Mouse (Mus musculus): ENCODE data around the gene C77080. TPM values are rescaled to one million over a fixed set of nuclear protein-coding genes. Genes with fewer than 3 reads are reported as not detected.
"Not testable (repeated sequence)": the region's sequence is repeated elsewhere in the genome, so short reads cannot be mapped to it uniquely, and the experiment has no call there.

Gene C77080
- polyA plus RNA-seq, 1 experiment: 29.7 TPM

DNA sequence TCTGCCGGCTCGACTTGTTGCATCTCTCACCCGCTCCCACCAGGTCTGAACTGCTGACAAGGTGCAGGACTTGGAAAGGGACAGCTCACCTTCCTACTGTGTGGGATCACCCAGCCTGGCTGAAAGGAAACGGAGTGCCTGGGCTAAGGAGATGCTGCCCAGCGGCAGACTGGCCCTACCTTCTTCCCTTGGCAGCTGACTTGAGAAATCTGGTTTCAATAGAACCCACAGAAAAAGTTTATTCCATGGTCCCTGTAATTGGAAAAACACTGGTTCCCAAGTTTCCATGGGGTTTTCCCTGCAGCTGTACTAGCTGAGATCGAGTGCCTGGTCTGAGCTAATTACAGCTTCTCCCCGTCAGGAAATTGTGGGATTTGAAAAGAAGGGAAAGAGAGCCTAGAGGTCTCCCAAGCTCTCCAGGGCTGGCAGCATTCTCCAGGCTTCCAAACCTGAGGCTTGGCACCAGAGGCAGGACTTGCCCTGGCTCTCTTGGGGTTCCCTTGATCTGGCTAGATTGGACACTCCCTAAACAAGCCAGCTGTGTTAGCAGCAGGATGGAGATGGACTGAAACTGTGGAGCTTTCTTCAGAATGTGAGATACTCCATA is 42.5 kb downstream of the C77080 start:
- no peak for DNase-seq (ENCODE audit: low spot score)

DNA sequence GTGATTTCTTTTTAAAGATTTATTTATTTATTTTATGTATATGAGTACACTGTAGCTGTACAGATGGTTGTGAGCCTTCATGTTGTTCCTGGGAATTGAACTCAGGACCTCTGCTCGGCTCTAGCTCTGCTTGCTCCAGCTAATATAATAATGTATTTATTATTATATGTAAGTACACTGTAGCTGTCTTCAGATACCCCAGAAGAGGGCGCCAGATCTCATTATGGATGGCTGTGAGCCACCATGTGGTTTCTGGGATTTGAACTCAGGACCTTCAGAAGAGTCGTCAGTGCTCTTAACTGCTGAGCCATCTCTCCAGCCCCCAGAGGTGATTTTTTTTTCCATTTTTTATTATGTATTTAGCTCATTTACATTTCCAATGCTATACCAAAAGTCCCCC is 48.7 kb downstream of the C77080 start:
- not testable (repeated sequence) for DNase-seq (ENCODE audit: low spot score)

DNA sequence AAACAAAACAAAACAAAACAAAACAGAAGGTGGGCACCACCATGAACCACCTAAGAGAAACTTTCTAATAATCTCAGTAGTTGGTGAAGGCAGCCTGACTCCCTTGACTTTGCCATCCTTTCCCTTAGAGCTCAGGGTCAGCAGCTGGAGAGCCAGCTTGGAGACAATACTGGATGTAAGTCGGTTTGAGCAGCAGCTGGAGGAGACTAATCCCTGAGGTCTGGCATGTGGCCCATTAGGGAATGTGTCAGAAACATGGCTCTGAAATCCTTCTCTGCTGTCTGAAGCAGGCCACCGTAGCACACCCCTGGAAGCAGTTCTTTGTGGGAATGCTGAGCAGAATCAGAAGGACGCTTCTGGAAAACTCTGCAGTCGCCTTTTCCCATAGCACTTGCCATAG is 49.7 kb downstream of the C77080 start:
- no peak for DNase-seq (ENCODE audit: low spot score)

DNA sequence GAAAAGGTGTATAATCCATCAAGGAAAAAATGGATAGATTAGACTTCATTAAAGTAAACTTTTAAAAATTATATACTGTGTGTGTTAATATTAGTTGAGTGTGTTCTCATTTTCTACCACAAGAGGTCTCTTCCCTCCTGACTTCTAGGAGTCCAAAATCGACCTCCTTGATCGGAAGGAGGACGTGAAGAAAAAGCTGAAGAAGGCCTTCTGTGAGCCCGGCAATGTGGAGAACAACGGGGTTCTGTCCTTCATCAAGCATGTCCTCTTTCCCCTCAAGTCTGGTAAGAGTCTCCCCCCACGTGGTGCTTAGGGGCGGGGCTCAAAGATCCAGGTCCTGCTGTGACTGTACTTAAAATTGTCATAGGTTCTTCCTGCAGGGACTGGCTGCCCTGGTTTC is 51.7 kb downstream of the C77080 start:
- DNase-seq (ENCODE audit: low spot score): no peak

DNA sequence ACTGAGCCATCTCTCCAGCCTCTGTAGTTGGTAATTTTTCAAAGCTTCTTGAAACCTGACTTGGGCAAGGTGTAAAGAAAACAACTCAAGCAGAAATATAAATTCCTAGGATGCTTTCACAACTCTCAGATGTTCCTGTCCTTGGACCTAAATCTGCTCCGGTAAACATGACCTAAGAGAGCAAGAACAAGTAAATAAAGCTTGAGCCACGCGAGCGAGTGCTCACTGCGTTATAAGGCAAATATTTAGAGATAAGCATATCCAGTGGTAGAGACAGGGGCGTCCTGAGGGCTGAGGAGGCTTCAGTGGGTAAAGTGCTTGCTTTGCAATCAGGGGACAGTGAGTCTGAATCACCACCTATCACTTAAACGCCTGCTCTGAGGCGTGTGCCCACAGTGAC is 54.4 kb downstream of the C77080 start:
- DNase-seq (ENCODE audit: low spot score): no peak

DNA sequence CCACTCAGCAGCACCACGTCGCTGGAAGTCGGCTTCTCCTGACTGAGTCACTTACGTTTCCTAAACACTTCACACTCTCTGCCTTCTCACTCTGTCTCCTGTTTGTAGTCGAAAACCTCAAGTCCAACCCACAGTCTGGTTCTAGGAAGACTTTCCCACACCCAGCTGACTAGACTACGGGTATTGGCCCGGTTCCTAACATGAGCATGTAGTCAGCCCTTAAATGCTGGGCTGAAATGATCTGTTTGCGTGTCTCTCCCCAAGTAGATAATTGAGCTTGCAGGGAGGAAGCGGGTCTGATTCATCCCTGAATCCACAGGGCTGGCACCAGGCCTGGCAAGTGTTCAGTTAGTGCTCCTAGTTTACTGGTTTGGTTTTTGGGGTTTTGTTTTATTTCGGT is 56.5 kb downstream of the C77080 start:
- DNase-seq (ENCODE audit: low spot score): no peak

DNA sequence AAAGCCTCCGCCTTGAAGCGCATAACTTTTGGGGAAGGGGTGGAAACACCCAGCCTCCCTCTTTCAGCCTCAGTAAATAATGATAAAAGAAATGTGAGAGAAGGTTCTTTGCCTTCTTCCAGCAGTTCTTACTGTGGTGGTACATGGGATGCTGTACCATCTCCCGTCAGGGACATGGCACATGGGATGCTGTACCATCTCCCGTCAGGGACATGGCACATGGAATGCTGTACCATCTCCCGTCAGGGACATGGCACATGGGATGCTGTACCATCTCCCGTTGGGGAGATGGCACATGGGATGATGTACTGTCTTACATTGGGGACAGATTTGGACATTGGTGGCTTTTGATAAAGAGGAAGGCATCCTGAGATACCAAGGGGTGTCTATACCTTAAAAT is 63.7 kb downstream of the C77080 start:
- no peak for DNase-seq (ENCODE audit: low spot score)

DNA sequence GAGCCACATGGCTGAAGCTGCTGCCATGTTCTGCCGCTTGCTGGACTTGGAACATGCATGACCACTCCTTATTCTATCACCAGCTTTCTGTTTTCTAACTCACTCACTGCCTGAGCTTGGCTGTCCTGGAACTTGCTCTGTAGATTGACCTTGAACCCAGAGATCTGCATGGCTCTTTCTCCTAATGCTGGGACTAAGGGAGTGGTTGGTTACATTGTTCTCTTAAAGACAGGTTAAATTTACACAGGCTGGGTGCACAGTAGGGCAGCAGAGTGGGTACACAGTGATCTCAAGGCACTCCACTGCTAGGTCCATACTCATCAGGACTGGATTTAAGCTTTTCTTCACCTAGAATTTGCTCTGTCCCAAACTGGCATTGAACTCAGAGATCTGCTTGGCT is 66.9 kb downstream of the C77080 start:
- no peak for DNase-seq (ENCODE audit: low spot score)

DNA sequence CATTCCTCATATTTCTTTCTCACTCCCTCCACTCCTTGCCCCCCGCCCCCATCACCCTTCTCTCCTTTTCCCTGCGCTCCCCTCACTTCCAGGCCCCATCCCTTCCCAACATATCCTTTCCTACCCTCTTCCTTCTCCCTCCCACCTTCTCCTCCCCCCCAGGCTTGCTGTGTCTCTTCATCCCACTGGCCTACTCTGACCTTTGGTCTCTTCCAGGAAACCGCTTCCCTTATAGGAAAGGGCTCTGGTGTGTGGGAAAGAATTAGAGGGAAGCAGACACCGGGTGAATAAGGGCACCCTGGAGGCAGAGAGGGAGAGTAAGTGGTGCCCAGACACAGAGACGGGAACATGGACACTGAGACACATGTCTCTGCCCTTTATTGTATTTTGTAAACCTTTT is 69.5 kb downstream of the C77080 start:
- no peak for DNase-seq (ENCODE audit: low spot score)

DNA sequence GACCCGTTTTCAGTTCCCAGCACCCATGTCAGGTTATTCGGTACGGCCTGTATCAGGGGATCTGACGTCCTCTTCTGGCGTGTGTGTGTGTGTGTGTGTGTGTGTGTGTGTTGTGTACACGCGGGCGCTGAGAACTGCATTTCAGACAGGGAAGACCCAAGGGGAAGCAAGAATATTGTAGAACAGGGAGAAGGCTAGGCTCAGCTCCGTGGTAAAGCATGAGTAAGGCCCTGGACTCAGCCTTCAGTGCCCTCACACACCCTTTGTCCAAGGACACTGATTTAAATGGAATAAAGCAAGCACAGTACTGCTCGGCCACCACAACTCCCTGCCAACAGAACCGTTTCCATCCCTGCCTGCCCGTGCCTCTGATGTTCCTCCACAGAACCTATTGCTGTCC is 70.7 kb downstream of the C77080 start:
- no peak for DNase-seq (ENCODE audit: low spot score)

DNA sequence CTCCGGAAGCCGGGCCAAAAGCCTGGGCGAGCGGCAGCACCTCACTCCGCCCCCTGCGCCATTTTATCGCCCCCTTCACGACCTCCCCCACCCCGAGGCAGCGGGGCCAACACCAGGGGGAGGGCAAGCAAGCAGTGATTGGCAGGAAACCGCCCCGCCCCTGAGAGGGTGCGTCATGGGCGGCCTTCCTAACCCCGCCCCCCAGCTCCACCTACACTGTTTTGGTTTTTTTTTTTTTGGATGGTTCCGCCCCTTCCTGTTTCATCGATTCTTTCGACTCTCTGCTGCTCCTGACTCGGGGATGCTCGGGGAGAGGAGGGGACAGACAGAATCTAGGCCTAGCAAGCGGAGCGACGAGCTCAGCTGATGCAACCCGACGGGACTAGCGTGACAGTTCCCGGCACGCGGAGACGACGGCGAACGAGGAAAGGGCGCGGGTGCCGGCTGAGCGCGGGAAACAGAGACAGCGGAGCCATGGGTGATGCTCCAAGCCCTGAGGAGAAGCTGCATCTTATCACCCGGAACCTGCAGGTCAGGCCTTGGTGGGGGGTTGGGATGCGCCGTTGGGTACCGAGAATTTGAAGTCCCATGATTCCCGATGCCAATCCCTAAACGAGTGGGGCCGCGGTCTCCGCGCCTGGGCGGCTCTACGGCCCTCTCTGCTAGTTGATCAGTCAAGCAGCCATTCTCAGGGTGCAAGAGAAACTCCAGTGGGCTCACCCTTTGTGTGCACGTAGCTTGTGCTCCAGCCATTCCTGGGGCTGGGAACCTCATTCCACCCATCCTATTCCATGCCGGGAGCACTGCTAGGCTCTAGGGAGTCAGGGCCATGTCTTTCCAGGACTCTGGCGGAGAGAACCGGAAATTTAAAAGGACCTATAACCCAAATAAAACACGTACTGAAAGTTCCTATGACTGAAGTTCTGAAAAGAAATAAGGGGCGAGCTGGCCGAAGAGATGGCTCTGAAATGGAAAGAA is 71.4 kb downstream of the C77080 start, which contains the start of the genes S100pbp and Yars:
Gene S100pbp, minus strand, starts transcription at position 186 of the 978 bp plus-strand sequence.
Gene Yars, plus strand, starts transcription at position 219 of the 978 bp plus-strand sequence.
- peak; percentile 89 for DNase-seq (ENCODE audit: low spot score)

DNA sequence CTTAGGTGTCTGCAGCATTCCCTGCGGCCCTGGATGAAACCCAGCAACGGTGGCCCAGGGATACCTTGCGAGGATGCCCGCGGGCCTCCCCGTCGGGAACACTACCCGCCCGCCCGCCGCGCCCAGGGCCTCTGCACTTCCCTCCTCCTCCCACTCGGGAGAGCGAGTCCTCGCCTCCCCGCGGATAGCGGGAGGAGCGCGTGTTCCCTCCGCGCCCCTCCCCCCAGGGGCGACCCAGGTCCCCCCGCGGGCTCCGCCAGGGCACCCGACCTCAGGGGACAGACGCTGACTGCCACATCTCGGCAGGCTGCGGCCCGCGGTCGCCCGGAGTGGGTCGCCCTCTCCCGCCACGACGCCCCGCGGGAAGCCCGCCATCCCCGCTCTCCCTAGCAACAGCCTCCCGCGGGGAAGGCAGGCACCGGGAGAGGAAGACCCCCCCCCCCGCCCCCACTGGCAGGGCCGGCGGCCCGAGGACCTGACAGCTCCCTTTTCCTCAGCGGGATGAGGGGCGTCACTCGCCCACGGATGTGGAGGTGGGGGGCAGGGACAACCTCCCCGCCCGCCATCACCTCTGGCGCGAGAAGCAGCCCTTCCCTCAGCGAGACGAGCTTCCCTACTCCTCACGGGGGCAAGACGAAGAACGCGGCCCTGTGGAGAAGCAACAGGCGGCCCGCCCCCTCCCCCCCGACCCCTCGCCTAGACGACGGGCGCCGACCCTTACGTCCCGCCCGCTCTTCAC is 72.2 kb downstream of the C77080 start:
- peak; percentile 59 for DNase-seq (ENCODE audit: low spot score)

DNA sequence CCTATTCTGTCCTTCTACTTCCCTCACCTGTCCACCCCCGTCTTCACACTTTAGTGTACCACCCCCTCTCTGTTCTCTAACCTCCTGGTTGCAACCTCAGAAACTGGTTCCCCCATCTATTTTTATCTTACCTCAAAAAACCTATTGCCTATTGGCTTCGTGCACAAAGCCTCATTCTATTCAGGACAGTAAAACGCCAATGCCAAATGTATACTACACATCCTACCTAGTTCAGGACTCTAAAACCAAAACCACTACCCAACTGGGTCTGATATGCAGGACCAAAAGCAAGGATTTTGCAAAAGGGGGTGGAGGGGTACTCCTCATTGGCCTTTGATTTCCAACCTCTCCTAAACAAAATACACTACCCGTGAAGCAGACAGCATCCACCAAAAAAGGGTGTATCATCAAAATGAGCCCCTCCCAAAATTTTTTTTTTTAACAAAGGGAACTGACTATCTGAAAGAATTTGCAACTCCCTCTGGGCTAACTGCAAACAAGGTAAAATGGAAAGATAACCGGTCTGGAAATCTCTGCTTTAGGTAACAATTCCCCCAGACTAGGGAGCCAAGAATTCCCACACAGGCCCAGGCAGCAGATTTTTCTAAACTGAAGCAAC is 73.1 kb downstream of the C77080 start:
- DNase-seq (ENCODE audit: low spot score): no peak

DNA sequence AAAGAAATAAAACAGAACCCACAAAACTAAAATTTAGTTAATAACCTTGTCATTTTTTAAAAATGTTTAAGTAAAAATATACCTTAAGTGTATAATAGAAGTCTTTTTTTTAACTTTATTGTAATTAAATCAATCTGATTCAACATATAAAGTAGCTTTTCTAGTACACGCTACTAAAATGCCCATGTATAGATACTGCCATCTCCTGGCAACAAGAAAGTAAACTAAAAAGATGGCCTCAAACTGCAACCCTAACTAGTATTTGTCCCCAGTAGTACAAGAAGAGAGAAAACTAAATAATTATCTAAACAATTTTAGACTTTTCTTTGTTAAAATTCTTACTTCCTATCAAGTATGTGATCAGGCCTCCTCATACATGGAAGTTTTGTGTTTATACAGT is 81.6 kb downstream of the C77080 start:
- no peak for DNase-seq (ENCODE audit: low spot score)

DNA sequence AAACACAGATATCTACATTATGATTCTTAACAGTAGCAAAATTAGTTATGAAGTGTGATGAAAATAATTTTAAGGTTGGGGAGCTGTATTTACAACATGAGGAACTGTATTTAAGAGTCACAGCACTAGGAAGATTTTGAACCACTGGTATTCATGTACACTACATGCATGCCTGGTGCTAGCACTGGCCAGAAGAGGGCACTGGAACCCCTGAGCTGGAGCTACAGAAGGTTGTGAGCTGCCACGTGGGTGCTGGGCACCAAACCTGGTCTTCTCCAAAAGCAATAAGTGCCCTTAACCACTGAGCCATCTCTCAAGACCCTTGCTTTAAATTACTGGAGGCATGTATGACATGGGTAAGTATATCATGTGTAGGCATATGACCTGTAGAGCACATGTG is 88.7 kb downstream of the C77080 start:
- no peak for DNase-seq (ENCODE audit: low spot score)

Other genes with a start within 250 kb of the C77080 start
- 25.9 and 28.9 TPM in 2 replicates for gene Rnf19b, start 203.1 kb downstream of the C77080 start, polyA plus RNA-seq (2012; rRNA removed)
- 25.3 and 27.2 TPM in 2 replicates for gene Tmem54, start 155.9 kb downstream of the C77080 start, polyA plus RNA-seq (2012; rRNA removed)
- 0.46 and 0.55 TPM in 2 replicates for gene Hpca, start 139.4 kb downstream of the C77080 start, polyA plus RNA-seq (2012; rRNA removed)
- gene Fndc5, start 124.4 kb downstream of the C77080 start, polyA plus RNA-seq (2012; rRNA removed): 5.9 and 7.1 TPM in 2 replicates
- gene S100pbp, start 71.7 kb downstream of the C77080 start, polyA plus RNA-seq (2012; rRNA removed): 19.8 and 21.7 TPM in 2 replicates
- gene Yars, start 71.6 kb downstream of the C77080 start, polyA plus RNA-seq (2012; rRNA removed): 36.8 and 38.3 TPM in 2 replicates
- gene Sync, start 26.2 kb upstream of the C77080 start, polyA plus RNA-seq (2012; rRNA removed): 3.1 and 4.0 TPM in 2 replicates
- gene Rbbp4, start 74.0 kb upstream of the C77080 start, polyA plus RNA-seq (2012; rRNA removed): 65.1 and 72.2 TPM in 2 replicates
- 45.4 and 52.6 TPM in 2 replicates for gene Zbtb8os, start 74.3 kb upstream of the C77080 start, polyA plus RNA-seq (2012; rRNA removed)
- 18.7 and 21.0 TPM in 2 replicates for gene Zbtb8a, start 116.7 kb upstream of the C77080 start, polyA plus RNA-seq (2012; rRNA removed)
- gene Zbtb8b, start 179.4 kb upstream of the C77080 start, polyA plus RNA-seq (2012; rRNA removed): 1.8 and 3.0 TPM in 2 replicates
- gene Bsdc1, start 200.2 kb upstream of the C77080 start, polyA plus RNA-seq (2012; rRNA removed): 15.0 and 27.5 TPM in 2 replicates
- gene Tssk3, start 229.6 kb upstream of the C77080 start, polyA plus RNA-seq (2012; rRNA removed): 0.15 TPM in 1 of 2 replicates, not detected in the other
- 0.73 and 0.94 TPM in 2 replicates for gene Fam229a, start 229.8 kb upstream of the C77080 start, polyA plus RNA-seq (2012; rRNA removed)

Measured in urinary bladder, adult 2 months (tissue).